Mouse (Mus musculus) cerebellum, adult 2 months (tissue): ENCODE data around the gene Enpp1.

ENCODE experiments used
- CTCF ChIP-seq: fragments of 200-500 bp; IDR thresholded peaks from 2 replicates; pipeline ENCODE4 v1.5.1; 2011; ENCODE audit warnings: low read depth, mild to moderate bottlenecking, control low read depth, low read length, moderate library complexity, borderline replicate concordance; ENCODE audit not compliant: insufficient read depth
- POLR2A ChIP-seq: fragments of 200-500 bp; IDR thresholded peaks from 2 replicates; pipeline ENCODE4 v1.6.1; 2011; ENCODE audit warnings: low read length, control low read depth, borderline replicate concordance; ENCODE audit not compliant: insufficient read depth

DNA sequence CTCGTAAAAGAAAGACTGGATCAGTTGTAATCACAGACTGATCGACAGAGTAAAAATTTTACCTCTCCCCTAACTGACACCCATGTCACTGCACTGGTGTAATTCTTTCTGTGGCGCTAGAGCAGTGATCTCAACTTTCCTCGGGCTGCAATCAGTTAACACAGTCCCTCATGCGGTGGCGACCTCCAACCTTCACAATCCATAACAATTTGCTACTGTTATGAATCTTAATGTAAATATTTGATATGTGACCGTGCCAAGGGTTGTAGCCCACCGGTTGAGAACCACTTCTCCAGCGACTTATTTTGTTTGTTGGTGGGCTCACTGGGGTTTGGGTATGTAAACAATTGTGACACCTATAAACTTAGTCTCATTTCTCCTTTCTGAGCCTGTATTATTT, 83.5 kb downstream of the Enpp1 start:
- TF ChIP-seq POLR2A (no peak), CTCF (no peak)
